Mouse (Mus musculus): ENCODE measurements around the gene Tns1. TPM values are rescaled to one million over a fixed set of nuclear protein-coding genes. Genes with fewer than 3 reads are reported as not detected.
A peak's percentile ranks its signal among the peaks of the same experiment; 100 is the strongest.
"Not testable (repeated sequence)": the region's sequence is repeated elsewhere in the genome, so short reads cannot be mapped to it uniquely, and the experiment has no call there.

The Tns1 gene
- polyA plus RNA-seq (2012; ENCODE audit: insufficient read depth, low replicate concordance) = 13.2 and 21.9 TPM in 2 replicates

- Histone ChIP-seq H3K36me3 (replicated peaks; ENCODE audit: low read length) (no peaks in the 10 kb centered on the region), H3K9me3 (no peaks in the 10 kb centered on the region), H3K4me1 (peaks cover 67% of the 10 kb centered on the region), H3K4me3 (replicated peaks) (peak within 1 kb of the TSS; percentile 91), H3K27me3 (replicated peaks) (peaks cover 79% of the 10 kb centered on the region)
- no peak for TF ChIP-seq GATA1 (IDR thresholded peaks at IDR 0.05; ENCODE audit: borderline replicate concordance, low read length)
- no peak for TF ChIP-seq FLI1 (IDR thresholded peaks at IDR 0.05; ENCODE audit: low read length)
Observed at GRCm38 (mm10) chr1:74124021-74124981, at the start of gene Tns1. Tns1 (minus strand) TSS chr1:74124449.

- H3K27me3 ChIP-seq (replicated peaks) = no peaks in the 10 kb centered on the region
- no peaks in the 10 kb centered on the region for H3K36me3 ChIP-seq (replicated peaks; ENCODE audit: low read length)
- no peaks in the 10 kb centered on the region for H3K9me3 ChIP-seq
- no peak for TF ChIP-seq GATA1 (IDR thresholded peaks at IDR 0.05; ENCODE audit: borderline replicate concordance, low read length)
- no peak for TF ChIP-seq FLI1 (IDR thresholded peaks at IDR 0.05; ENCODE audit: low read length)
- peak overlapping the region; percentile 77 for H3K4me3 ChIP-seq (replicated peaks)
- peaks cover 79% of the 10 kb centered on the region for H3K4me1 ChIP-seq
Observed at GRCm38 (mm10) chr1:74172722-74173121, 48.5 kb upstream of the Tns1 start.

- no peak overlapping the region for H3K4me3 ChIP-seq (replicated peaks)
- H3K9me3 ChIP-seq = no peaks in the 10 kb centered on the region
- TF ChIP-seq GATA1 (IDR thresholded peaks at IDR 0.05; ENCODE audit: borderline replicate concordance, low read length) = no peak
- no peak for TF ChIP-seq FLI1 (IDR thresholded peaks at IDR 0.05; ENCODE audit: low read length)
- H3K36me3 ChIP-seq (replicated peaks; ENCODE audit: low read length) = no peaks in the 10 kb centered on the region
- H3K4me1 ChIP-seq = peaks cover 64% of the 10 kb centered on the region
- H3K27me3 ChIP-seq (replicated peaks) = no peaks in the 10 kb centered on the region
Observed at GRCm38 (mm10) chr1:74169721-74170120, 45.5 kb upstream of the Tns1 start.

- H3K36me3 ChIP-seq (replicated peaks; ENCODE audit: low read length) = no peaks in the 10 kb centered on the region
- H3K4me3 ChIP-seq (replicated peaks) = no peak overlapping the region
- no peaks in the 10 kb centered on the region for H3K9me3 ChIP-seq
- H3K4me1 ChIP-seq = peaks cover 71% of the 10 kb centered on the region
- TF ChIP-seq FLI1 (IDR thresholded peaks at IDR 0.05; ENCODE audit: low read length) (no peak), GATA1 (IDR thresholded peaks at IDR 0.05; ENCODE audit: borderline replicate concordance, low read length) (no peak)
- no peaks in the 10 kb centered on the region for H3K27me3 ChIP-seq (replicated peaks)
Observed at GRCm38 (mm10) chr1:74167136-74167535, 42.9 kb upstream of the Tns1 start.

GRCm38 (mm10) chr1:74160036-74160435 is 35.8 kb upstream of the Tns1 start:
- no peak for TF ChIP-seq FLI1 (IDR thresholded peaks at IDR 0.05; ENCODE audit: low read length)
- TF ChIP-seq GATA1 (IDR thresholded peaks at IDR 0.05; ENCODE audit: borderline replicate concordance, low read length) = no peak
- H3K27me3 ChIP-seq (replicated peaks) = no peaks in the 10 kb centered on the region
- H3K9me3 ChIP-seq = no peaks in the 10 kb centered on the region
- no peak overlapping the region for H3K4me3 ChIP-seq (replicated peaks)
- peaks cover 2% of the 10 kb centered on the region for H3K36me3 ChIP-seq (replicated peaks; ENCODE audit: low read length)
- H3K4me1 ChIP-seq = peaks cover 66% of the 10 kb centered on the region

GRCm38 (mm10) chr1:74159613-74160012 is 35.4 kb upstream of the Tns1 start:
- H3K4me1 ChIP-seq = peaks cover 67% of the 10 kb centered on the region
- H3K36me3 ChIP-seq (replicated peaks; ENCODE audit: low read length); H3K4me3 ChIP-seq (replicated peaks); H3K27me3 ChIP-seq (replicated peaks); H3K9me3 ChIP-seq: not testable (repeated sequence)

GRCm38 (mm10) chr1:74156381-74156910 is 32.2 kb upstream of the Tns1 start:
- Histone ChIP-seq H3K9me3 (no peaks in the 10 kb centered on the region), H3K36me3 (replicated peaks; ENCODE audit: low read length) (peaks cover 2% of the 10 kb centered on the region), H3K4me3 (replicated peaks) (peak overlapping the region; percentile 50), H3K27me3 (replicated peaks) (no peaks in the 10 kb centered on the region), H3K4me1 (peaks cover 63% of the 10 kb centered on the region)
- TF ChIP-seq FLI1 (IDR thresholded peaks at IDR 0.05; ENCODE audit: low read length) (no peak), GATA1 (IDR thresholded peaks at IDR 0.05; ENCODE audit: borderline replicate concordance, low read length) (no peak)

- Histone ChIP-seq H3K36me3 (replicated peaks; ENCODE audit: low read length) (peaks cover 2% of the 10 kb centered on the region), H3K27me3 (replicated peaks) (no peaks in the 10 kb centered on the region), H3K9me3 (no peaks in the 10 kb centered on the region), H3K4me3 (replicated peaks) (peak overlapping the region; percentile 44), H3K4me1 (peaks cover 70% of the 10 kb centered on the region)
- TF ChIP-seq GATA1 (IDR thresholded peaks at IDR 0.05; ENCODE audit: borderline replicate concordance, low read length) (no peak), FLI1 (IDR thresholded peaks at IDR 0.05; ENCODE audit: low read length) (no peak)
Observed at GRCm38 (mm10) chr1:74155435-74156012, 31.3 kb upstream of the Tns1 start.

- Histone ChIP-seq H3K4me1 (peaks cover 86% of the 10 kb centered on the region), H3K4me3 (replicated peaks) (peak within 1 kb of the TSS; percentile 44), H3K27me3 (replicated peaks) (no peaks in the 10 kb centered on the region), H3K9me3 (no peaks in the 10 kb centered on the region), H3K36me3 (replicated peaks; ENCODE audit: low read length) (peaks cover under 1% of the 10 kb centered on the region)
- TF ChIP-seq GATA1 (IDR thresholded peaks at IDR 0.05; ENCODE audit: borderline replicate concordance, low read length) (no peak), FLI1 (IDR thresholded peaks at IDR 0.05; ENCODE audit: low read length) (no peak)
Observed at GRCm38 (mm10) chr1:74153461-74154184, 29.4 kb upstream of the Tns1 start, which contains the start of gene Cxcr2. Cxcr2 (plus strand) TSS chr1:74153989.

All from megakaryocyte, embryonic 14.5 days (primary cell).